Mouse (Mus musculus) gastrocnemius, postnatal 14 days (tissue): ENCODE results near the gene Adm2. TPM values are rescaled to one million over a fixed set of nuclear protein-coding genes. Genes with fewer than 3 reads are reported as not detected.

Experiments
- DNase-seq: peaks from one replicate; pipeline ENCODE4 v3.0.0; 2021; ENCODE audit warnings: mixed read lengths
- intact Hi-C: fragments of 180-260 bp; cut with DNase I; formaldehyde crosslinking; loops from one replicate; pipeline ENCODE4 v1.15.1; 2025; ENCODE audit warnings: low total_unique reads
- total RNA-seq, 2 experiments: library from RNA; stranded (reverse); gene quantifications; 2 replicates each; pipeline ENCODE4 v1.2.3; 2021

Adm2 gene
- total RNA-seq, 2 experiments from 2014 or later, result not detected

DNA sequence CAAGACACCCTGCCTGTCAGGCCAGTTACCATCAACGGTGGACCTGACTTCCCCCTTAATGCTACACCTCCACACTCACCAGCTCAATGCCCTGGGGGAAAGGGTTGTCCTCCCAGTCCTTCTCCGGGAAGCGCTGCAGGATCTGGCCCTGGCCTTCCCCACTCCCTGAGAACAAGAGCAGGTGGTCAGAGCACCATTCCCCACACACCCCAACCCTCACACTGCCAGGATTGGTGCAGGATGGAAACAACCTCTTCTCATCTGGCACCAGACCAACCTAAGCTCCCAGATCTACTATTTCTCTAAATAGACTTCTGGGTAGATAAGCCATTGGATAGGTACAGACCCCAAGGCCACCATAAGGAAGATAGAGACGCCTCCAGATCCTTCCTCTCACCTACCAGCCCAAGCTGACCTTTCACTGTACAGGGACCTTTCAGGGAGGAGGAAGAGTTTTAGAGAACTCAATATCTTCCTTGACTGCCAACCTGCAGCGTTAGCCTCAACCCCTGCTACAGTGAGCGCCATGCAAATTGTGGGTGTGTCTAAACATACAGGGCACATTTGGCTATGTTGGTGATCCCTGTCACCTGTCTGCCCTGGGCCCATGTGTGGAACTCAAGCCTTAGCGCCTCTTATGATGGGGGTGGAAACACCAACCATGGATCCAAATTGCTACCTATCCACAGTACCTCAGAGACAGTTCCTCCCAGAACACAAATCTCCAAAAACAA, 13.9 kb upstream of the Adm2 start:
- intact Hi-C loops, result no loop called here
- DNase-seq, result no peak

DNA sequence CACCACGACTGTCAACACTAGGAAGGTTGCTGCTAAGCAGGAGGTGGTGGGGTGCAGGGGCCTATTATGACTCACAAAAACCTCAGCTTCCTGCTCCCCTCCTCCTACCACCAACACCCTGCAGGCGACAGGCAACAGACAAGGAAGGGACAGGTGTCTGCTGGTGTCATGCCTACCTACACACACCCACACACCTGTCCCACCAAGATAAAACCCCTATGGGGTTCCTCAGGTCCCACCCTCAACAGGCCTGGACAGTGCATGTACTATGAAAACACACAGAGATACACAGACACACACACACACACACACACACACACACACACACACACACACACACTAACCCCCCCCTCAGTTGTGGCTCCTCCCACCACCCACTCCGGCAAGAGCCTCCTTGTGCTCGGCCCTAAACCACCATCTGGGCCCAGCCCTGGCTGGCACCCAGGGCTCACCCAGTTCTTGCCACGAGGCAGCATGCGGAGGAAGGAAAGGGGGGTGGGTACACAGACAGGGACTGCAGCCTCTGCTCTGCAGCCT, 12.5 kb upstream of the Adm2 start:
- intact Hi-C loops, result no loop called here
- no peak for DNase-seq

DNA sequence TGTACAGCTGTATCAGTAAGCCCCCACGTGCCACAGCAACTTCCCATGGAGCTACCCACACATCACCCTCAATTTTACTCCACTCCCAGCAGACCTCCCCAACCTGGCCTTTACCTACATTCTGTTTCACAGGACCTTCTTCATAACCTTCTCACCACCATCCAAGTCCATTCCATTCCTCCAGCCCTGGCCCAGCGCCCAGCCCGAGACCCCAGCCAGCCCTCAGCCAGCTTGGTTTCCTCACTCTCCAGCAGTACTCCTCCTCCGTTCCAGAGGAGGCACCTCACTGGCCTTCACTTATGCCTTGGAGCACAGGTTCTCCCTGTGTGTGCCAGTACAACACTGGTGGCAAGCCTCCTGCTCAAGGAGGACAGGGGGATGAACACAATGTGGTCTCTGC, 9.2 kb upstream of the Adm2 start:
- no peak for DNase-seq
- intact Hi-C loops, result no loop called here

DNA sequence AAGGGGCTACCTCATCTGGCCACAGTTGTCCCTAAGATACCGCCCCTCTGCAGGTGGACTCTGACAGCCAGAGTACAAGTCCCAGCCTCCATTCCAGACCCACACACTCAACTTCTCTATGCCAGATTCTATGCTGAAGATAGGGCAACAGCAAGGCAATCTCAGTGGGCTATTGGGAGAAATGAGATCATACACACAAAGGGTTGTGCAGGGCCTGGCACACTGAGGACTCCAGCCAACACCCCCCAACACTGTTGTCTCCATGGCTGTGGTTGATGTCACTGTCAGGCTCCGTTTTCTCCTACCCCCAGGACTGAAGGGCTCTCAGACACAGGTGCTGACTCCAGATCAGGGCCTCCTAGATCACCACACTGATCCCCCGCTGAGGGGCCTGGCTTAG, 8.4 kb upstream of the Adm2 start:
- intact Hi-C loops, result no loop called here
- no peak for DNase-seq

DNA sequence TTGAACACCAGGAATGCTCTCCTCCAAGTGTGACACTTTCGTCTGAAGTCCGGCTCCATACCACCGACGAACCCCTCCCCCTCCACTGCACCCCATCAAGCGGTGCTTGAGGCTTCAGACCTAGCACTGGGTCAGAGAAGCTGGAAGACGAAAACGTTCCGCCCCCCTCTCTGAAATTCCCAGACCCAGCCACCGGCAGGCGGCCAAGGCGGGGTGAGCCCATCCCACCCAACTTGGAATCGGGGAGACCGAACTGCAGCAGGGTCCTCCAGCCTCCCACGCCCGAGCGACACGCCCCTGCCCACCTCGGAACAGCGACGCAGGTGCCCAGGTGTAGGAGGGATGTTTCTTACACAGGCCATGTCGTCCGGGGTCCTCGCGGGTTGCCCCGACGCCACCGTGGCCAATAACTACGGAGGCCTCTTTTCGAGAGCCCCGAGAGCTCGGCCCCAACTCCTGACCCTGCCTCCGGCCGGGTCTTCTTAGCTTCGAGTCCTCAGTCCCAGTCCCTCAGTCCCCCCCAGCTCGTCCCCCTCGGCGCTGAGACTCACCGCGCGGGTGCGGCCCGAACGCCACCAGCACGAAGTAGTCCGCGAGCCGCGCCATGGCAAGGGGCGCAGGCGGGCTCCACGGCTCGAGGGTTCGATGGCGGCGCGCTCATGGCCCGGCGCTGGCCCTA, 7.9 kb upstream of the Adm2 start:
- intact Hi-C loops, result no loop called here
- no peak for DNase-seq

DNA sequence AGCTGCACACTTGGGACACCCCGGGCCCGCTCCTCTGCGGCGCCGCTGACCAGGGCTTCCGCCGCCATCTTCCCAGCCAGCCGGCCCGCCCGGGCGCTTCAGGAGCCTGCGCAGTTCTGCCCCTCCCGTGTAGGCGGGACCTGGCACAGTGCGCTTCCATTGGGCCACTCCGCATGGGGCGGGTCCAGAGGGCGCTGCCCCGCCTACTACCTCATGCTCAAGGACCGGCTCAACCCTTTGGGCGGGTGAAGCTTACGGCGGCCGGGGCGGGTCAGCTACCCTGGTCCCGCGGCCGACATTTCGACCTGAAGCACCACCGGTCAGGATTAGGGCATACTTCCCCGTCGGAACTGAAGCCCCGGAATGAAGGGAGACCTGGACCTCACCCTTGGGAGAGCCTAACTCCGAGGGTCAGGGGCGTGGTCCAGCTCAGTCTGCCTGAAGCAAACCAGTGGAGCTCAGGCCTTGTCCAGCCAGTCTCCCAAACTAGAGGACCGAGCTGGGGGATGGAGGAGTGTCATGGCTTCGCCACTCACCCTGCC, 7.3 kb upstream of the Adm2 start, which contains the start of gene Sbf1:
Gene Sbf1 (minus strand): TSS at position 122 of the 542 bp plus-strand sequence.
- DNase-seq, result peak; percentile 100
- intact Hi-C loops, result no loop called here

DNA sequence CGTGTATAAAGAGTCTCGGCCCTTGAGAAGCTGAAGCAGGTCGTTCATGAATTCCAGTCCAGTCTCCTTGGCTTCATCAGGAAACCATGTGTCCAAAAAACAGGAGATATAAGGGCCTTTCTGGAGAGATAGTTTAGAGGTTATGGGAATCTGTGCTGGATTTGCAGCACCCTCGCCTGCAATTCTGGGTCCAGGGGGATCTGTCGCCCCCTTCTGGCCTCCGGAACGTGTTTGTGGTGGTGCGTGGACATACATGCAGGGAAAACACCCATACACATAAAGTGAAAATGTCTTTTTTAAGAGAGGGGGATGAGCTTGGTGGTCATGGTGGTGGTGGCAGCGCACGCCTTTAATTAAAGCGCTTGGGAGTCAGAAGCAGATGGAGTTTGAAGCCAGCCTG, 6.4 kb upstream of the Adm2 start:
- intact Hi-C loops, result no loop called here
- DNase-seq, result no peak

DNA sequence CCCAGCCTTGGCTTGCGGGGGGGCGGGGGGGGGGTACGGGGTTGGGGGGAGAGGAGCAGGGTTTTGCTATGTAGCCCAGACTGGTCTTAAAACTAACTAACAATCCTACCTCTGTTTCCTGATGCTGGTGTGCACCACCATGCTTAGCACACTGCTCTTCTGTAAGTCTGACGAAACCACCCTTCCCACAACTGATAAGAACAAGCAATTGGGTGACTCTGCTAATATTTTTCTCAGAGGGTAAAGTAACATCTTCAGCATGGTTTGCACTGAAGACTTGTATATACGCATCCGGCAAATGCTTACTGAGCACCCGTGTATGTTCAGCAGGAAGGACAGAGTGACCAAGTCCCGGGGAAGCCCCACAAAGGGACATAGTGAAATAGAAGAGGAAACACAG, 1.3 kb upstream of the Adm2 start:
- intact Hi-C loops, result no loop called here
- DNase-seq, result no peak

DNA sequence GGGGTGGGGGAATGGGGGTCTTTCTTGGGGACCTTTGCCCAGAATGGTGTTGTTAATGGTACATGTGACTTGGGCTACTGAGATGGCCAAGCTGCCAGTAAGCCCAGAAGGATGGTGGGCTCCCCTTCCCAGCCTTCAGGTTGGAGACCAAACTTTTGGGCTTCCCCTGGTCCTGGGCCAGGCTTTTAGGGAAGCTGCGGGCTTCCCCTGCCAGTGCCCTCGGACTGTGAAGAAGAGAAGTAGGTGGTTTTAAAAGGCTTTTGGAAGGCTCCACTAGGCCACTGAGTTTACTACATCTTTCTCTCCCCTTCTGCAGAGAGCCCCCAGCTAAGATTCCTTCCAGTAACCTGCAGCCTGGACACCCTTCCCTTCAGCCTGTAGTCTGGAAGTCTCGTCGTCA, 1.1 kb downstream of the Adm2 start:
- DNase-seq, result no peak
- intact Hi-C loops, result no loop called here

DNA sequence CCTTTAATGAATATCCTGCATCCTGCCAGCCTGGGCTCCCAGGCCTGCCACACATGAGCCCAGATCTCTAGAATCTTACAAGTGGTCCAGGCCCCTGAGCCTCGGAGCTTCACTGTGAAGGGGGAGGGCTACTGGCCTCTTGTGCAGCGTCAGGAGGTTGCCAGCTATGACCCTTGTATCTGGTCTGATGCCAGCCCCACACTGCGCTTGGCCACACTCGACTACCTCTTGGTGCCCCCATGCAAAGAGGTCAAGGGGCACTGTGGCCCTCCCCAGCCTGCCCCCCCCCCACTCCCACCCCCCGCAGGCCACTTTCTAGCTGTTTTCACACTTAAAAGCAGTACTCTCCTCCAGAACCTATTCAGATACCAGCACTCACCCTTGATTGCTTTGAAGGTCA, 3.9 kb downstream of the Adm2 start:
- intact Hi-C loops, result no loop called here
- DNase-seq, result no peak

DNA sequence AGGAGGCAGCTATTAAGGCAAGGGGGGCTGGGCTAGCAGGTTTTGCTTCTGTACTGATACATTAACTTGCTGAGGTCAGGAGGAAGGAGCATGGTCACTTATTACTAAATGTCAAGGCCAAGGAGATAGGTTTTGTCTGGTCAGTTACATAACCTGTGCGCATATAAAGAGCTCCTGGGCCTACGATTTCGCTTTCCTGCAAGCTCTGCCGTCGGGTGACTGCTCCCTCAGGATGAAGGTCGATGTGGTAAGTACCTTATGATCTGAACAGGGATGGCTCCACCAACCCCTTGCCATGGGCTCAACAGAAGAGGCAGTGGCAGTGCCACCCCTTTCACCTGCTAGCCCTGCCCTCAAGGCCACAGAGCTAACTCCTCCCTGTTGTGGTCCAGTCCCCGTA, 11.8 kb downstream of the Adm2 start, which contains the start of gene Miox:
Gene Miox (plus strand): TSS at position 128 of the 400 bp plus-strand sequence.
- intact Hi-C loops, result no loop called here
- DNase-seq, result no peak

DNA sequence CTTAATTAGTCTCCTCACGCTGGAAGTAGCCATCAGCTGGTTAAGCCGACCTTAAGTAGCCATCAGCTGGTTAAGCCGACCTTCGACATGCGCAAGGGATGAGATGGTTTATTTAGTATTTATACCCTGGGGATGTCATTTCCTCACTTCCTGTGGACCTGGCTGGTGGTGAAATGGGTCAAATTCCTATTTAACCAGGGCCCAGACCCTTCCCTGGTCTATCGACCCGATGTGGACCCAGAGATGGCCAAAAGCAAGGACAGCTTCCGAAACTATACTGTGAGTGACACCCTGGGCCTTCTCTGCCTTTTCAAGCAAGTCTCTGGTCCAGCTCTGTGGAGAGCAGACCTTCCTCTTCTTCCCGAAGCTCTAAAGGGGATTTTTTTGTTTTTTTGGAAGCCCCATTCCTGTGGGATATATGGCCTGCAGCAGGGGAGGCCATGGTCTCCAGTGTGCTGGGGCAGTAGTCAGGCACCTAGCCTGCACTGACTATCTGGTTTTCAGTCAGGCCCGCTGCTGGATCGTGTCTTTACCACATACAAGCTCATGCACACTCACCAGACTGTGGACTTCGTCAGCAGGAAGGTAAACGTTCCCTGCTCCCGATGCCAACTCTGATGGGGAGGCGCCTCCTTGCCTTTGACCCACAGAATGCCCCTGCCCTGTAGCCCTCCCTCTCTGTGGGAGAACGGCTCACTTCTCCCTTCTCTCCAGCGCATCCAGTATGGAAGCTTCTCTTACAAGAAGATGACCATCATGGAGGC, 12.4 kb downstream of the Adm2 start:
- no peak for DNase-seq
- intact Hi-C loops, result no loop called here

DNA sequence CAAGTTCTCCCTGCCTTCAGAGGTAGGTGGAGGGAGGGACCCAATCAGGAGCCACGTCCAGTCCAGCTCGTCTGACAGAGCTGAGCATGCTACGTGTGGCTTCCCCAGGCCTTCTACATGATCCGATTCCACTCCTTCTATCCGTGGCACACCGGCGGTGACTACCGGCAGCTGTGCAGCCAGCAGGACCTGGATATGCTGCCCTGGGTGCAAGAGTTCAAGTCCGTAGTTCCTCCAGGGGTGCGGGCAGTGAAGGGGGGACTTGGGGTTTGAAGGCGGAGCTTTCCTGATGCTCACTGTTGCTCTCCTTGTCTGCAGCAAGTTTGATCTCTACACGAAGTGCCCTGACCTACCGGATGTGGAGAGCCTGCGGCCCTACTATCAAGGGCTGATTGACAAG, 13.9 kb downstream of the Adm2 start:
- intact Hi-C loops, result no loop called here
- no peak for DNase-seq

DNA sequence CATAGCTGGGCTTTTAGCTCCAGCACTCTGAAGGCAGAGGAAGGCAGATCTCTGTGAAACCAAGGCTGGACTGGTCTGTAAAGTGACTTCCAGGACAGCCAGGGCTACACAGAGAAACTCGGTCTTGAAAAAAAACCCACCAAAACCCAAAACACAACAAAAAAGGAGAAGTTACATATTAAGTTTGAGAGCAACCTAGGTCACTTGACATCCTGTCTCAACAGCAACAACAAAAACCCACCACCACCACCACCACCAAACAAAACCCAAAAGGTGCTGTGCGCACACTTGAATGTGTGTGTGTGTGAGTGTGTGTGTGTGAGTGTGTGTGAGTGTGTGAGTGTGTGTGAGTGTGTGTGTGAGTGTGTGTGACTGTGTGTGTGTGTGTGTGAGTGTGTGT, 17.2 kb downstream of the Adm2 start:
- intact Hi-C loops, result no loop called here
- no peak for DNase-seq

DNA sequence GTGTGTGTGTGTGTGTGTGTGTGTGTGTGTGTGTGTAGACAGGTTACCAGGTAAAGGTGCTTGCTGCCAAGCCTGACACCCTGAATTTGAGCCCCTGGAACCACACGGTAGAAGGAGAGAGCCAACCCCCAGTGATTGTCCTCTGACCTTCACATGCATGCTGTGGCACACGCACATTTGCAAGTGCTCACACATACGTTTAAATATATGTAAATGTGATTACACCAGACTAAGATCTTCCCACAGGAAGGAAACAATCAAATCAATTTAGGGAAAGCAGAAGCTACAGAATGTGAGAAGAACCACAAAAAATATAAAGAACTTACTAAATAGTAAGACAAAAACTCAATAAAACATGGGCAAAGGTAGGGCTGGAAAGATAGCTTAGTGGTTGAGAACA, 17.6 kb downstream of the Adm2 start:
- no peak for DNase-seq
- intact Hi-C loops, result no loop called here

DNA sequence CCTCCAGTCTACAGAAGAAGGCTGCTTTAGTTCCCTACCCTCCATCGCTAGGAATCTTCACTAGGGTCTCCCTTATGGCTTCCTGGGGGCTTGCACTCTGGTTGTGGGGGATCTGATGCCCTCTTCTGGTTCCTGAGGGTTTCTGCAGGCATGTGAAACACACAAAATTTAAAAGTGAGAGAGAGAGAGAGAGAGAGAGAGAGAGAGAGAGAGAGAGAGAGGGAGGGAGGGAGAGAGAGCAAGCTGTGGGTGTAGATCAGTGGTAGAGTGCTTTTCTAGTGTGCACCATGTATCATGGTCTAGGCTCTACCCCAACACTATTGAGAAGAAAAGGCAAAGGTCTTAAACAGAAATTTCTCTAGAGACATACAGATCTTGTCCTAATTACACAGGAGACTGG, 19.2 kb downstream of the Adm2 start:
- intact Hi-C loops, result no loop called here
- no peak for DNase-seq

DNA sequence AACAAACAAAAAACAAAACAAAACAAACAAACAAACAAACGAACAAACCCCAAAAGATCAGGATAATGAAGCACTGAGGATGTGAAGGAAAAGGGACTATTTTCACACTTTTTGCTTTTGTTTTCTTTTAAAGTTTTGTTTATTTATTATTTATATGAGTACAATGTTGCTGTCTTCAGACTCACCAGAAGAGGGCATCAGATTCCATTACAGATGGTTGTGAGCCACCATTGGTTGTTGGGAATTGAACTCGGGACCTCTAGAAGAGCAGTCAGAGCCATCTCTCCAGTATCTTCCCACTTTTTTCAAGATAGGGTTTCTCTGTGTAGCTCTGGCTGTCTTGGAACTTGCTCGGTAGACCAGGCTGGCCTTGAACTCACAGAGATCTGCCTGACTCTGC, 20.8 kb downstream of the Adm2 start:
- intact Hi-C loops, result no loop called here
- DNase-seq, result no peak

DNA sequence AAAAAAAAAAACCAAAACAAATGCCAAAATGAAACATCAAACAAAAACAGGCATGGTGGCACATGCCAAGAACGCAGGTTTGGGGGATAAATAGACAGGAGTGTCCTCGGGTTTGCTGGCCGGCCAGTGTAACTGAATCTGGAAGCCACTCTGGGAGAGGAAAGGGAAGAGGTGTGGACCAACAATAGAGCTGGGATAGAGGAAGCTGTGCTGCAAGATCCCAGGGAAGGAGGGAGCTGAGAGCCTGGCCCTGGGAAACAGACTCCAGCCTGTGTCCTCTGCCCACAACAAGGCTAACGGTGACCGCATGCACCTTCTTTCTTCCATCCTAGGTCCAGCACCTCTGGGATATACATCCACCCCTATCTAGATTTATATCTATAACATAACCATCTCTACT, 27.9 kb downstream of the Adm2 start:
- DNase-seq, result no peak
- intact Hi-C loops, result no loop called here

DNA sequence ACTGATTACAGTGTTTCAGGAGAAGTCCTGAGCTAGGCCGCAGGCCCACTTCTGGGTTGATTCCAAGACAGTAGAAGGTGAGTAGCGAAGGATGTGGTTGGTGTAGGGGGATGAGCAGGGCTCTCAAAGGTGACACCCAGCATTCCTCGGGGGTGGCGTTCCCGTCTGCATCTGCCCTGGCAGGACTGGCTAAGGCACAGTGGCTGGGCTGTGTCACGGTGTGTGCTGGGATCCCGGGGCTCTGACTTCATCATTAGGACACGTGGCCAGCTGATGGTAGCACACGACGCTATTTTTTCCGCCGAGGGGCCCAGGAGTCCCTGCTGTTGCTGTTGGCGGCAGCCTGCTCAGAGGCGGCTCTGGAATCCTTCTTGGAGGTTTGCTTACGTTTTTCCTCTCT, 28.8 kb downstream of the Adm2 start:
- no peak for DNase-seq
- intact Hi-C loops, result no loop called here

DNA sequence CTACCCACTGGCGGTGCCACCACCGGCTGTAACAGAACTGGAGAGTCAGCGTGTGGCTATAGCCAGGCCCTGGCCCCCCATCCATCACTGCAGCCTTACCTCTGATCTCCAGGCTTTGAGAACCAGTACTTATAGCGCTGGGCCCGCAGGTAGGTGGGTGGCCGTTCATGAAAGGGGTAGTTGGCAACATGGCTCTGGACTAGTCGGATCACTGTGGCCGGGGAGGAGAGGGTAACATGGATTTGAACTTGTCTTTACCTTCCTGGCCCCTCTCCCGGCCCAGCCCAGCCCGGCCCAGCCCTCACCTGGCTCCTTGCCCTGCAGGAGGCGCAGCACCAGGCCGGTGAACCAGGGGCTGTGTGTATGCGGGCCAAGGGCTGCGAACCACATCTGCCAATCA, 29.5 kb downstream of the Adm2 start:
- DNase-seq, result no peak
- intact Hi-C loops, result no loop called here
